Mouse (Mus musculus): ENCODE data around the gene Gm20388.

- TF ChIP-seq TAL1 (IDR thresholded peaks at IDR 0.05; ENCODE audit: low read length) (no peak), GATA1 (IDR thresholded peaks at IDR 0.05; ENCODE audit: low read length) (no peak)
These were observed 2854.3 kb downstream of the Gm20388 start for GRCm38 (mm10) chr8:122764790-122765474.

Data from erythroblast, embryonic 14.5 days (primary cell).